Mouse (Mus musculus): Measurements from ENCODE around the gene Nme8.

Gene Nme8

GRCm38 (mm10) chr13:19640203-19640851 is 57.3 kb downstream of the Nme8 start:
- no peak for DNase-seq (ENCODE audit: low spot score in 2 of 2)

- DNase-seq (ENCODE audit: low spot score in 2 of 2) = no peak
Measured at GRCm38 (mm10) chr13:19636131-19636530, 61.5 kb downstream of the Nme8 start.

- DNase-seq (ENCODE audit: low spot score in 2 of 2) = no peak
Measured at GRCm38 (mm10) chr13:19630768-19631709, 66.6 kb downstream of the Nme8 start.

- no peak for DNase-seq (ENCODE audit: low spot score in 2 of 2)
Measured at GRCm38 (mm10) chr13:19626473-19626872, 71.1 kb downstream of the Nme8 start.

- DNase-seq (ENCODE audit: low spot score in 2 of 2) = no peak
Measured at GRCm38 (mm10) chr13:19624632-19625320, 72.8 kb downstream of the Nme8 start.

GRCm38 (mm10) chr13:19623228-19623905 is 74.2 kb downstream of the Nme8 start:
- no peak for DNase-seq (ENCODE audit: low spot score in 2 of 2)

GRCm38 (mm10) chr13:19622573-19623227 is 74.9 kb downstream of the Nme8 start, which contains the start of gene Sfrp4:
Gene Sfrp4, plus strand, starts transcription at chr13:19623104.
- peak in 1 of 2 experiments; percentile 9 for DNase-seq (ENCODE audit: low spot score in 2 of 2)

GRCm38 (mm10) chr13:19619216-19619927 is 78.2 kb downstream of the Nme8 start, which contains the start of gene Epdr1:
Gene Epdr1, minus strand, starts transcription at chr13:19619927.
- DNase-seq (ENCODE audit: low spot score in 2 of 2) = peak; percentile 7 to 33

- no peak for DNase-seq (ENCODE audit: low spot score in 2 of 2)
Measured at GRCm38 (mm10) chr13:19618841-19619215, 78.8 kb downstream of the Nme8 start.

- DNase-seq (ENCODE audit: low spot score in 2 of 2) = no peak
Measured at GRCm38 (mm10) chr13:19618081-19618480, 79.5 kb downstream of the Nme8 start.

- no peak for DNase-seq (ENCODE audit: low spot score in 2 of 2)
Measured at GRCm38 (mm10) chr13:19614311-19614710, 83.3 kb downstream of the Nme8 start.

GRCm38 (mm10) chr13:19613426-19613825 is 84.2 kb downstream of the Nme8 start:
- no peak for DNase-seq (ENCODE audit: low spot score in 2 of 2)

GRCm38 (mm10) chr13:19612963-19613362 is 84.6 kb downstream of the Nme8 start:
- no peak for DNase-seq (ENCODE audit: low spot score in 2 of 2)

GRCm38 (mm10) chr13:19612348-19612747 is 85.2 kb downstream of the Nme8 start:
- no peak for DNase-seq (ENCODE audit: low spot score in 2 of 2)

GRCm38 (mm10) chr13:19608120-19608519 is 89.5 kb downstream of the Nme8 start:
- DNase-seq (ENCODE audit: low spot score in 2 of 2) = no peak

GRCm38 (mm10) chr13:19604916-19605315 is 92.7 kb downstream of the Nme8 start:
- no peak for DNase-seq (ENCODE audit: low spot score in 2 of 2)

GRCm38 (mm10) chr13:19603719-19604118 is 93.9 kb downstream of the Nme8 start:
- DNase-seq (ENCODE audit: low spot score in 2 of 2) = no peak

GRCm38 (mm10) chr13:19602531-19602930 is 95.1 kb downstream of the Nme8 start:
- DNase-seq (ENCODE audit: low spot score in 2 of 2) = no peak

- no peak for DNase-seq (ENCODE audit: low spot score in 2 of 2)
Measured at GRCm38 (mm10) chr13:19599242-19599641, 98.4 kb downstream of the Nme8 start.

GRCm38 (mm10) chr13:19595141-19595540 is 102.5 kb downstream of the Nme8 start:
- DNase-seq (ENCODE audit: low spot score in 2 of 2) = no peak
